Mouse (Mus musculus): ENCODE data around the gene Paqr4.

- TF ChIP-seq CTCF (IDR thresholded peaks at IDR 0.05; ENCODE audit: extremely low read depth, insufficient read depth, low read length) (no peak), POLR2A (IDR thresholded peaks at IDR 0.05; ENCODE audit: extremely low read depth, insufficient read depth, low read length) (no peak)
These were observed 35.1 kb downstream of the Paqr4 start for GRCm38 (mm10) chr17:23705525-23706104.

Measured in cortical plate, adult 2 months (tissue).